Mouse (Mus musculus) activated CD4-positive, CD25-positive, alpha-beta regulatory T cell, adult 4 months (primary cell): ENCODE measurements around the gene Mylip. TPM values are rescaled to one million over a fixed set of nuclear protein-coding genes. Genes with fewer than 3 reads are reported as not detected.
A peak's percentile ranks its signal among the peaks of the same experiment; 100 is the strongest.

Experiments
- ATAC-seq: one replicate; pipeline ENCODE4 v1.8.0; 2017
- polyA plus RNA-seq, 2 experiments: library from polyadenylated mRNA; unstranded; fragments of 100-300 nt; shearing (Covaris generic); gene quantifications; one replicate each; pipeline ENCODE4 v1.2.1; 2017

Mylip gene
- 10 to 100 TPM; 15.5 to 18.3 TPM for polyA plus RNA-seq

GRCm38 (mm10) chr13:45389448-45390311 lies at the start of gene Mylip:
Gene Mylip, plus strand, starts transcription at chr13:45389742.
- ATAC-seq = peak; percentile 78

- ATAC-seq = no peak
These were observed 47.6 kb upstream of the Mylip start for GRCm38 (mm10) chr13:45341991-45342390.

- no peak for ATAC-seq
These were observed 46.0 kb upstream of the Mylip start for GRCm38 (mm10) chr13:45343541-45343940.

GRCm38 (mm10) chr13:45343966-45344365 lies 45.6 kb upstream of the Mylip start:
- no peak for ATAC-seq

GRCm38 (mm10) chr13:45345471-45346159 lies 43.9 kb upstream of the Mylip start:
- ATAC-seq = no peak

GRCm38 (mm10) chr13:45351483-45351882 lies 38.1 kb upstream of the Mylip start:
- ATAC-seq = no peak

GRCm38 (mm10) chr13:45354824-45355223 lies 34.7 kb upstream of the Mylip start:
- no peak for ATAC-seq

GRCm38 (mm10) chr13:45358208-45358607 lies 31.3 kb upstream of the Mylip start:
- ATAC-seq = no peak

- ATAC-seq = no peak
These were observed 30.7 kb upstream of the Mylip start for GRCm38 (mm10) chr13:45358676-45359323.

GRCm38 (mm10) chr13:45365788-45366187 lies 23.8 kb upstream of the Mylip start:
- no peak for ATAC-seq

- peak; percentile 100 for ATAC-seq
These were observed 17.9 kb upstream of the Mylip start for GRCm38 (mm10) chr13:45371673-45372072.

GRCm38 (mm10) chr13:45372456-45372855 lies 17.1 kb upstream of the Mylip start:
- no peak for ATAC-seq

GRCm38 (mm10) chr13:45374846-45375245 lies 14.7 kb upstream of the Mylip start:
- no peak for ATAC-seq

- ATAC-seq = no peak
These were observed 7.3 kb upstream of the Mylip start for GRCm38 (mm10) chr13:45382208-45382607.

- ATAC-seq = no peak
These were observed 4.9 kb upstream of the Mylip start for GRCm38 (mm10) chr13:45384636-45385035.

- no peak for ATAC-seq
These were observed 4.0 kb upstream of the Mylip start for GRCm38 (mm10) chr13:45385521-45385920.

GRCm38 (mm10) chr13:45386253-45386652 lies 3.3 kb upstream of the Mylip start:
- no peak for ATAC-seq

- ATAC-seq = no peak
These were observed 2.3 kb upstream of the Mylip start for GRCm38 (mm10) chr13:45387231-45387630.

- ATAC-seq = no peak
These were observed 1.2 kb upstream of the Mylip start for GRCm38 (mm10) chr13:45388254-45388805.

GRCm38 (mm10) chr13:45388889-45389288 lies 653 bp upstream of the Mylip start:
- no peak for ATAC-seq

GRCm38 (mm10) chr13:45390312-45390961 lies 895 bp downstream of the Mylip start:
- no peak for ATAC-seq
